Mouse (Mus musculus) bone marrow, adult 2 months (tissue): ENCODE data around the gene Ski. TPM values are rescaled to one million over a fixed set of nuclear protein-coding genes. Genes with fewer than 3 reads are reported as not detected.

Source experiments
- H3K27ac ChIP-seq: fragments of 200-500 bp; 2 replicates; pipeline ENCODE4 v1.5.1; 2012; ENCODE audit warnings: low read depth, mild to moderate bottlenecking, control low read depth, inconsistent platforms, low read length; ENCODE audit not compliant: control insufficient read depth, poor library complexity, insufficient read depth
- H3K4me1 ChIP-seq: fragments of 200-500 bp; 2 replicates; pipeline ENCODE4 v1.6.1; 2011; ENCODE audit warnings: low read length; ENCODE audit not compliant: control insufficient read depth, insufficient read depth
- H3K4me3 ChIP-seq: fragments of 200-500 bp; replicated peaks from 2 replicates; pipeline ENCODE3; 2011; ENCODE audit warnings: mild to moderate bottlenecking, low read depth, low read length, control low read depth; ENCODE audit not compliant: control insufficient read depth
- CTCF ChIP-seq: fragments of 200-500 bp; IDR thresholded peaks from 2 replicates; pipeline ENCODE4 v1.5.1; 2011; ENCODE audit warnings: low read length, control low read depth; ENCODE audit not compliant: control insufficient read depth, insufficient read depth
- POLR2A ChIP-seq: fragments of 200-500 bp; IDR thresholded peaks from 2 replicates; pipeline ENCODE4 v1.6.1; 2011; ENCODE audit warnings: low read depth, mild to moderate bottlenecking, control low read depth, low read length, borderline replicate concordance; ENCODE audit not compliant: control insufficient read depth
- WGBS: fragments of 180-500 bp; shearing (Covaris S2); methylation state at CpG from one replicate; pipeline ENCODE4 v1.1.7; 2018; 5-methylcytosine and 5-hydroxymethylcytosine counted together
- polyA plus RNA-seq: library from polyadenylated mRNA; stranded (reverse); fragments of >200 nt; gene quantifications from 2 replicates; pipeline ENCODE4 v1.2.4, GENCODE M21; 2011; ENCODE audit warnings: low replicate concordance; ENCODE audit not compliant: missing spikeins, insufficient read depth, insufficient read length

Ski gene
- polyA plus RNA-seq, 1 experiment, result 10.4 TPM

GRCm38 (mm10) chr4:155225918-155226317 lies 3.5 kb upstream of the Ski start:
- TF ChIP-seq POLR2A (no peak), CTCF (no peak)
- 79% methylated on average over 5 of the region's 5 CpGs for WGBS
- H3K4me1 ChIP-seq, result peaks cover 4% of the 10 kb centered on the region; the same call in 1 of the 2 replicates
- H3K4me3 ChIP-seq, result no peak overlapping the region
- no peak overlapping the region for H3K27ac ChIP-seq

- Histone ChIP-seq H3K4me1 (peaks cover 16% of the 10 kb centered on the region), H3K27ac (peak overlapping the region; percentile 95), H3K4me3 (peak overlapping the region; percentile 54)
- WGBS, result 21% methylated on average over 20 of the region's 20 CpGs
- TF ChIP-seq POLR2A (peak; percentile 45; the same call in 1 of the 2 replicates), CTCF (no peak; the same call in 1 of the 2 replicates)
These were observed 1.5 kb upstream of the Ski start for GRCm38 (mm10) chr4:155223594-155224528.

GRCm38 (mm10) chr4:155222841-155223593 lies 625 bp upstream of the Ski start:
- Histone ChIP-seq H3K27ac (peak overlapping the region; percentile 95), H3K4me1 (peaks cover 23% of the 10 kb centered on the region), H3K4me3 (peak overlapping the region; percentile 54)
- TF ChIP-seq POLR2A (peak; percentile 64; the same call in 1 of the 2 replicates), CTCF (no peak)
- WGBS, result 16% methylated on average over 112 of the region's 116 CpGs

- TF ChIP-seq POLR2A (peak; percentile 45; the same call in 1 of the 2 replicates), CTCF (no peak)
- Histone ChIP-seq H3K4me3 (peak overlapping the region; percentile 79), H3K4me1 (peaks cover 27% of the 10 kb centered on the region), H3K27ac (peak overlapping the region; percentile 46)
- WGBS, result 1% methylated on average over 92 of the region's 93 CpGs
These were observed 517 bp downstream of the Ski start for GRCm38 (mm10) chr4:155221599-155222551.

GRCm38 (mm10) chr4:155221106-155221505 lies 1.3 kb downstream of the Ski start:
- no peak for TF ChIP-seq POLR2A
- no peak for TF ChIP-seq CTCF
- H3K27ac ChIP-seq, result no peak overlapping the region
- 13% methylated on average over 7 of the region's 7 CpGs for WGBS
- H3K4me1 ChIP-seq, result peaks cover 32% of the 10 kb centered on the region
- H3K4me3 ChIP-seq, result peak overlapping the region; percentile 79

- TF ChIP-seq POLR2A (no peak), CTCF (no peak)
- WGBS, result 31% methylated on average over 14 of the region's 14 CpGs
- H3K4me1 ChIP-seq, result peaks cover 32% of the 10 kb centered on the region
- H3K27ac ChIP-seq, result no peak overlapping the region
- peak overlapping the region; percentile 79 for H3K4me3 ChIP-seq
These were observed 1.9 kb downstream of the Ski start for GRCm38 (mm10) chr4:155220213-155221100.
